Mouse (Mus musculus) T-helper 17 cell (primary cell): ENCODE measurements around the gene Dynlt1f.
"Not testable (repeated sequence)": the region's sequence is repeated elsewhere in the genome, so short reads cannot be mapped to it uniquely, and the experiment has no call there.

Source experiments
- in situ Hi-C, 2 experiments: fragments of 300-600 bp; cut with MboI, MseI; formaldehyde crosslinking; loops; 1 replicate in 1 of 2; 2 replicates in 1 of 2; pipeline ENCODE4 v1.15.1; 2025; ENCODE audit warnings: high pct_unique_total_duplicates in 2 of 2

Dynlt1f gene

GRCm38 (mm10) chr17:6632850-6633249 lies 22.9 kb downstream of the Dynlt1f start:
- in situ Hi-C loops, result not testable (repeated sequence)

DNA sequence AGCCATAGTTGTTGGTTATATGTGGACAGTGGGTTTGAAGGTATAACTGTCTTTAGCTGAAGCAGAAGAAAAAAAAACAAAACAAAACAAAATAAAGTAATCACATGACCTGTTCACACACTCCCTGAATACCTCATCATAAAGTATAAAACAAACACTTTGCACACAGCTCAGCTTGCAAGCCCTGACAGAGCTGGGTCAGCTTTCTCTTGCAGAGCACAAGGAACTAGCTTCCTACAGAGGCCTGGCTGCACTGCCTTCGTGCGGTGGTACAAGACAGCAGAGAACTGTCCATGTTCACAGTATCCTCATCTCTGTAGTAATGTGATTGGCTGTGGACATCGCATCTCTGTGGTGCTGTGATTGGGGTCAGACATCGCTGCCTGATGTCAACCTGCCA lies 25.3 kb downstream of the Dynlt1f start:
- in situ Hi-C loops, result not testable (repeated sequence)

DNA sequence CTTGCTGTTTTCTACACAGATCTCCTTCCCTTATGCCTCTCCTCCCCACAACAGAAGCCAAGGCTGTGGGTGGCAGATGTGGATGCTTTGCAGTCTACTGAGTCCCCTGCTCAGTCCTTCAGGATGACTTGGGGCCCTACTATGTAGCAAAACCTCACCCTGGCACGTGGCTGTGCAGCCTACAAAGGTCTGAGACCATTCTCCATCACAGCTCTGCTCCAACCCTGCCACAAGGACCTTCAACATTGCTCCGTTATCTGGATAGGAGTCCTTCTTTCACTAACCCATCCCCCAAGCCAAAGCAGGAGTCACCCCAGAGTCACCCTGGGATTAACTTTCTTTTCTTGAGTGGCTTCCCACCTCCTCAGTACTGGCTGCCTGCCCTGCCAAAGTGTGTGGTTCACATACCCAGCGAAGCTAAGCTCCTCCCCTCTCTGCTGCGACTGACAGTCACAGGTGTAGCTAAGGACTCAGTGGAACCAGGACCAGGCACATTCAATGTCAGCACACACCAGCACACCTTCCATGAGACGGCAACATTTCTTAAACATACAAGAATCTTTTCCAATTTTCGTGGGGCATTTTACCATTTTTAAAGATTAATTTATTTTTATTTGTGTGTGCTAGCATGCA lies 30.7 kb downstream of the Dynlt1f start:
- in situ Hi-C loops, result loop anchor here (5.0 kb wide), 1 partner anchor 168 kb away; no protein-coding TSS in a partner anchor

GRCm38 (mm10) chr17:6621976-6622375 lies 33.7 kb downstream of the Dynlt1f start:
- in situ Hi-C loops, result not testable (repeated sequence)

- in situ Hi-C loops, result not testable (repeated sequence)
Observed at GRCm38 (mm10) chr17:6620730-6621451, 34.8 kb downstream of the Dynlt1f start.

DNA sequence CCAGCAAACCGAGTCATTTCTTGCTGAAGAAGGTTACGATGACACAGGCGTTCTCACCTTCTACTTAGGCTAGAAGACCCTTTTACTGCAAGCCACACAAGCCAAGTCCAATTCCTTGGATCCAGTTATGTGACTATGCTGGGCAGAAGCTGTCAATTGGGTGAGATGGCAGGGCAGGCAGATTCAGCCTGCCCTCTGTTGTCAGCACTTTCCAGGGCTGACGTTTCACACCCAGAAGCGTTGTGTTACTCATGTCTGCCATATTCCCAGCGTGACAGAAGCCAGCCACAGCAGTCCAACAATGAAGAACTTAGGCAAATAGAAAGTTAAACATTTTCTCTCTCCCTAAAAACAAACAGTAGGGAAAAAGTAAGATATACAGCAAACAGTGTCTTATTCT lies 35.7 kb downstream of the Dynlt1f start:
- in situ Hi-C loops, result not testable (repeated sequence)

GRCm38 (mm10) chr17:6619271-6619670 lies 36.4 kb downstream of the Dynlt1f start:
- in situ Hi-C loops, result loop anchor here (5.0 kb wide), 1 partner anchor 317 kb away; no protein-coding TSS in a partner anchor

- in situ Hi-C loops, result loop anchor here (5.0 kb wide), 1 partner anchor 316 kb away; no protein-coding TSS in a partner anchor
Observed at GRCm38 (mm10) chr17:6617689-6618400, 37.9 kb downstream of the Dynlt1f start.

- in situ Hi-C loops, result loop anchor here (5.0 kb wide), 1 partner anchor 314 kb away; no protein-coding TSS in a partner anchor
Observed at GRCm38 (mm10) chr17:6616731-6617130, 39.0 kb downstream of the Dynlt1f start.

- in situ Hi-C loops, result not testable (repeated sequence)
Observed at GRCm38 (mm10) chr17:6614316-6614715, 41.4 kb downstream of the Dynlt1f start.

DNA sequence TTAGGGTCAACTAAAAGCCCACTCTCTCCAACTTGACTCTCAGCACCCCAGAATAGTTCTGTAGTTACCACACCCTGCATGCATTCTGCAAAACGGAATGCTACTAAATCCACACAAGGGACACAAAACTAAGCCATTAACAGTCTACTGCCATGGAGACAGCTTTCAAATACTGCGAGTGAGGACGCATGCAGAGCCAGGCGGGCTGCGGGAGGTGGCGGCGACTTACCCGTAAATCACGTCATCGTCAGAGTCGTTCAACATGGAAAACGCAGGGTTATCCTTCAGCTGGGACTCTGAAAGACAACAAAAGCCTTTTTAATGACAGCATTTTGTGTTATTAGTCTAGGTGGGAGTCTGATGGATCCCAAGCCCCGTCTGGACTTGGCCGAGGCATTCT lies 42.2 kb downstream of the Dynlt1f start:
- in situ Hi-C loops, result not testable (repeated sequence)

DNA sequence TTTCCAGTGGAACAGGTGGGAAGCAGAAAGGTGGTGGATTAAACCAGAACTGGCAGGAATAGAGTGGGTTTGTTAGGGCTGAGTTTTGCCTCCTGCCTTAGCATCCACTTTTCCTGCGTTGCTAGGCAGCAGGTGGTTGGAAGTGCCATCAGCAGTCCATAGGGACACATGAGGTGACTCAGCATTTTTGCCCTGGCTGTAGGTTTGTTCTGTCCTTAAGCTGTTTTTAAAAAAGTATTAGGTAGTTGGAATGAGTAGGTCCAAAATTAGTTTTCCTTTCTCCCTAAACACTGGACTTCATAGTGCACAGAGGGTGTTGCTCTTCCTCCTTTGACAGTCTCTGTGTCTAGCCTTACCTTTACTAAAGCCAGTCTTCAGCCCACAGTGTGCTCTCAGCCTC lies 50.4 kb downstream of the Dynlt1f start:
- in situ Hi-C loops, result not testable (repeated sequence)

GRCm38 (mm10) chr17:6602205-6602604 lies 53.5 kb downstream of the Dynlt1f start:
- in situ Hi-C loops, result loop anchor here (5.0 kb wide), 2 partner anchors 50 to 55 kb away; partner anchors contain the start of genes Dynlt1f (in 1 of the 2) and Sytl3 (in 1 of the 2)

DNA sequence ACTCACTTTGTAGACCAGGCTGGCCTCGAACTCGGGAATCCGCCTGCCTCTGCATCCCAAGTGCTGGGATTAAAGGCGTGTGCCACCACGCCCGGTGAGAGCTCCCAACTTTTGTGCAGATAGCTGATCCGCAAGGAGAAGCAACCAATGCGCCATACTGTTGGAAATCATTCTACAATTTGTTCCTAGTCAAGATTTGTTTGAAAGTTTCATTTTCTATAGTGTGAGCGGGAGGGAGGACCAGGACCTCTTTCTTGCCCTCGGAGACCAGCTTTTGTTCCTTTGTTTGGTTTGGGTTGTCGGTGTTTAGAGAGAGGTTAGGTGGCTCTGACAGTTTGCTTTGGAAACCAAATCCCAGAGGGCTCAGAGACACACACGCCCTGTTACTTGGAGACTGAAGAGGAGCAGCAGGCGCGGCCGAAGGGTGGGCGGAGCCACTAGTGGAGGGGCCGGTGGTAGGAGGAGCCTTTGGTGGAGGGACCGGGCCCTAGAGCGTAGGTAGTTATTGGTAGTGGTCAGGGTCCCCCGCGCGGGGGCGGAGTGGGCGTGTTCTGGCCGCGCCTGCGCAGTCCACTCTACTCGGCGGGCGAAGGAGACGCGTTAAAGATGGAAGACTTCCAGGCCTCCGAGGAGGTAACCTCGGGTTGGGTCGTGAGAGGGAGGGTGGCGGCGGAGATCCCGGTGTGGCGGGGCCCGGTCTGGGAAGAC lies 54.3 kb downstream of the Dynlt1f start, which contains the start of gene Dynlt1c:
TSS of gene Dynlt1c (plus strand) at position 468 of the 708 bp plus-strand sequence.
- in situ Hi-C loops, result loop anchor here (5.0 kb wide), 2 partner anchors 51 to 56 kb away; partner anchors contain the start of genes Dynlt1f (in 1 of the 2) and Sytl3 (in 1 of the 2)

GRCm38 (mm10) chr17:6600216-6600911 lies 55.3 kb downstream of the Dynlt1f start:
- in situ Hi-C loops, result loop anchor here (5.0 kb wide), 2 partner anchors 52 to 57 kb away; partner anchors contain the start of genes Dynlt1f (in 1 of the 2) and Sytl3 (in 1 of the 2)

DNA sequence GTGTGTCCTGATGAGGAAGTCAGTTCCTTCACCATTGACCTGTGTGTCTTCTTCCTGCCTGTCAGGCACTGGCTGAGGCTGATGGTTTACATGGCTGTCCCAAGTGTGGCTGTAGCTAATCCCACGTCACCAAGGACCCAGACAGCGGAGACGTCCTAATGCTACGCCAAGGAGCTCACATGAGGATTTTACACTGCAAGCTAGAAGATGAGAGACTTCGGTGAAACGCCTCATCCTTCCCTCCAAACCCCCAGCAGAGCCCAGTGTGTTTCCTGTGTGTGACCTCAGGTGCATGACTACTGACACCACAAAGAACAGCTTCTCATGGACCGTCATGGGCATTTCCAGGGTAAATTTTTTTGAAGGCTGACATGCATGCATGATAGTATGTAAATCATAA lies 57.3 kb downstream of the Dynlt1f start:
- in situ Hi-C loops, result loop anchor here in 1 of 2 experiments (5.0 kb wide), 1 partner anchor 171 kb away; no protein-coding TSS in a partner anchor
